Mouse (Mus musculus): ENCODE data around the gene Rnf213. TPM values are rescaled to one million over a fixed set of nuclear protein-coding genes. Genes with fewer than 3 reads are reported as not detected.

The Rnf213 gene
- polyA plus RNA-seq, 1 experiment from 2014 or later: 20.5 TPM

DNA sequence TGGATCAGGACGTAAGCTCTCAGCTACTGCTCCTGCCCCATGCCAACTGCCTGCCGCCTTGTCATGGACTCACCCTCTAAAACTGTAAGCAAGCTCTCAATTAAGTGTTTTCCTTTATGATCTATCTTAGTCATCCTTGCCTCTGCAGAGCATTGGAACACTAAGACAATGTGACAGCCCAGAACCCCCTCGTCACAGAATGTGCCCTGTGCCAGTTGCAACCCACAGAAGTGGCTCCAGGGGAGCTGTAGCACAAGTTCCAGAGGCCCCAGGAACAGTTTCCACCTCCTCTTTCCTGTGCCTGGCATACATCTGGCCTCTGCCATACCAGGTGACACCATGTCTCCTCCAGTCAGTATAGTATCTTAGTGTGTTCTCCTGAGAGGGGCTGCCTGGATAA is 130.5 kb downstream of the Rnf213 start:
- CTCF ChIA-PET: no interaction called here
- TF ChIP-seq CTCF (IDR thresholded peaks at IDR 0.05): no peak
- DNase-seq (ENCODE audit: low read depth, low spot score) (no peak), ATAC-seq (no peak)
- POLR2A ChIA-PET: no interaction called here
- H3K27me3 ChIP-seq: peaks cover 9% of the 10 kb centered on the region
- in situ Hi-C loops (cut with MboI; ENCODE audit: low pct_unique_long_range_greater_than_20kb): no loop called here

DNA sequence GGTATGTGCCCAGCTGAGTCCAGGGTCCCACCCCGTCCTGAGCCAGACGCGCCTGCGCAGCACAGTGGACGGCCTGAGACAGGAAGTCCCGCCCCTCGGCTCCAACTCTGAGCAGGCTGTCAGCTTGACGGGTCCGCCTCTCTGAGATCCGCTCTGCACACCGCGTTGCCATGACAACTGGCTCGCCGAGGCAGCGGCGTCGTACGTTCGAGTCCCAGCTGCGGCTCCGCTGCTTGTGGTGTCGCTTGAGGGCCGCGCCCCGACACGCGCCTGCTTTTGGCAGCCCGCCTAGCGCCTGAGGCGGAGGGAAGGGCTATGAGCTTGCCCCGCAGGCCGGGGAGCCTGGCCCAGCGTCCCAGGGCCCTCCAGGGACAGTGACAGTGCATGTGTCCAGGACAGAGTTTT is 131.6 kb downstream of the Rnf213 start:
- ATAC-seq (no peak), DNase-seq (ENCODE audit: low read depth, low spot score) (no peak)
- H3K27me3 ChIP-seq: peaks cover 13% of the 10 kb centered on the region
- TF ChIP-seq CTCF (IDR thresholded peaks at IDR 0.05): no peak
- CTCF ChIA-PET: no interaction called here
- POLR2A ChIA-PET: no interaction called here
- in situ Hi-C loops (cut with MboI; ENCODE audit: low pct_unique_long_range_greater_than_20kb): no loop called here

DNA sequence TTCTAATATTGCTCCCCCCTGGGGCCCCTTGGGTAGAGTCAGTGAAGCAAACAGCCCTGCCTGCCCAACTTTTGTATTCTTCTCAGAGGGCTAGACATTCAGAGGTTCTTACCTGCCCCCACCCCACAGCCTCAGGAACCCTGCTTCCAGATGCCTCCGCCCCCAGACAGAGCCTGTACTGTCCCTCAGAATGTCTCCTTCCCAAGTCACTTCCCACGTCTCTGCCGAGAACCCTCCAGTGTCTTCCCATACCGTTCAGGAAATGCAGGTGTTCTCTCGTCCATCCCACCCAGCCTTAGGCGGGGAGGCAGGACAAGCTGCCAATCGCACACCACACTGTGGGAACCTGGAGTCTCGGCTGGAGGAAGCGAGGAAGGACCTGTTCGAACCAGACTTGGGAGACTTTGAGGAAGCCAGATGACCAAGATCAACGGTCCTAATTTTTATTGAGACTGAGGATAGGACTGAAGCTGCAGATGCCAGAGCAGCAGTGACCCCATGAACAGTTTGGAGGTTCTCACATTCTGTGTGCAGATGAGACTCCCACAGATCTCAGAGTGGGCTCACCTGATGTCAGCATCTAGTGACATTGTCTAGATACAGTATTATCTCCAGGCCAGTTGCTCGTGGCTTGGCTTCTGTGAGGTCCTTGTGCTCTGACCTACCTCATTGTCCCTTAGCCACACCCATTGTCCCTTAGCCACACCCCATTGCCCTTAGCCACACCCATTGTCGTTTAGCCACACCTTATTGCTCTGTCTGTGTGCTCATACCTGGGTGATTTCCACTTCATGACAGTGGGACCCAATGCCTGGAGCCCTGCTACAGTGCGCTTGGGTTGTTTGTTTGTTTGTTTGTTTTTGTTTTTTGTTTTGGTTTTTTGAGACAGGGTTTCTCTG is 133.4 kb downstream of the Rnf213 start:
- CTCF ChIA-PET: no interaction called here
- H3K27me3 ChIP-seq: peaks cover 16% of the 10 kb centered on the region
- TF ChIP-seq CTCF (IDR thresholded peaks at IDR 0.05): no peak
- DNase-seq (ENCODE audit: low read depth, low spot score) (no peak), ATAC-seq (no peak)
- POLR2A ChIA-PET: no interaction called here
- in situ Hi-C loops (cut with MboI; ENCODE audit: low pct_unique_long_range_greater_than_20kb): no loop called here

DNA sequence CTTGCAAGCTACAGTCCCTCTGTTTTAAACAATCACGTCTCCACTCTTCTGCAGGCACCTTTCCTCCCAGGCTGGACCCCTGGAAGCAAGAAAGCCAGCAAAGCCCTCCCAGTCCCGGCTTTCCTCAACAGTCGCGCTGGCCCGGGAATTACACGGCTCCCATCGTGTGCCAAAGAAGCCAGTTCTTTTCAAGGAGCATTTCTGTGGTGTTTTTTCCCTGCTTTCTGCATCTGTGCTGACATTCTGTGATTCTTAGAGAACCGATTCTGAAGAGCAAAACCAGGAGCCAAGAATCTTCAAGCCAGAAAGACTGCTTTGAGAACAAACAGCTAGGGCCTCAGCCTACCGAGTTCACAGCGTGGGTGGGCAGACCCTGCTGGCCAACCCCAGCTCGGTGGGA is 136.0 kb downstream of the Rnf213 start:
- CTCF ChIA-PET: no interaction called here
- no peak for ATAC-seq
- in situ Hi-C loops (cut with MboI; ENCODE audit: low pct_unique_long_range_greater_than_20kb): no loop called here
- no peak for TF ChIP-seq CTCF (IDR thresholded peaks at IDR 0.05)
- POLR2A ChIA-PET: no interaction called here
- peaks cover 23% of the 10 kb centered on the region for H3K27me3 ChIP-seq
- DNase-seq (ENCODE audit: low read depth, low spot score): no peak

DNA sequence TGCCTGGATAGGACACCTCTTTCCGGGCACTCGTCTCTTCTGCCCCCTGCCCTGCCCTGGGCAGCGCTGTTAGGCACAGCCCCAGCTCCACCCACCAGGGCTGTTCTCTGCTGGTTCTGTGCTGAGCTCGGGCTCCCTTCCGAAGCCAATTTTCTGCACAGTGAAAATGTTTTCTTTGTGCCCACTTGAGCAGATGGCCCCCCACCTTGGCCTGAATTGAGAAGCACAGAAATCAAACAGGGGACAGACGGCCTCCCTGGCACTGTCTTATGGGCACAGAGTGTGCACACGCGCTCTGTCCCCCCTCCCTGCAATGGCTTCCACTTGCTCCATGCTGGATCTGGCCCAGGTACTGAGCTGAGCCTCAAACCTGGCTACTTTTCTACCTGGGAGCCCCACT is 139.6 kb downstream of the Rnf213 start:
- CTCF ChIA-PET: no interaction called here
- TF ChIP-seq CTCF (IDR thresholded peaks at IDR 0.05): no peak
- in situ Hi-C loops (cut with MboI; ENCODE audit: low pct_unique_long_range_greater_than_20kb): no loop called here
- POLR2A ChIA-PET: no interaction called here
- DNase-seq (ENCODE audit: low read depth, low spot score): no peak
- peaks cover 19% of the 10 kb centered on the region for H3K27me3 ChIP-seq
- ATAC-seq: no peak

DNA sequence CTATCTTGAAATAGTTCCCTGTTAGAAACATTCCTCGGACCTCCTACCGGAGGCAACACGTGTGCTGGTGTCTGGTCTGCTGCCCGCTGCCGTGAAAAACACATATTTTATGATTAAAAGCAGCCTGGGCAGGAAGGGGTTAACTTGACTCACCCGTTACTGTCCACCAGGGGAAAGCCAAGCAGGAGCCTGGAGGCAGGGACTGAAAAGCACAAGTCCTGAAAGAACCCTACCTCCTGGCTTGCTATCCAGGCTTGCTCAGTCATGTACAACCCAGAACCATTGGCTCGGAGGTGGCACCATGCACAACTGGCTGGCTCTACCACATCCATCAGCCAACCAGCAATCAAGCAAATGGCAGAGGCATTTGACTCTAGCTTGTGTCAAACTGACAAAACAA is 140.8 kb downstream of the Rnf213 start:
- ATAC-seq: no peak
- peaks cover 21% of the 10 kb centered on the region for H3K27me3 ChIP-seq
- no peak for DNase-seq (ENCODE audit: low read depth, low spot score)
- POLR2A ChIA-PET: no interaction called here
- in situ Hi-C loops (cut with MboI; ENCODE audit: low pct_unique_long_range_greater_than_20kb): no loop called here
- TF ChIP-seq CTCF (IDR thresholded peaks at IDR 0.05): no peak
- CTCF ChIA-PET: interaction anchor here (1.6 kb wide), 1 partner anchor 12 kb away, joined by 4 read pairs; no protein-coding TSS in a partner anchor

Other genes with a start within 250 kb of the Rnf213 start
- 17.4 TPM for gene Tbc1d16, start 164.6 kb upstream of the Rnf213 start, polyA plus RNA-seq (2021)
- gene Ccdc40, start 164.5 kb upstream of the Rnf213 start, polyA plus RNA-seq (2021): 0.13 TPM
- 263 TPM for gene Gaa, start 125.2 kb upstream of the Rnf213 start, polyA plus RNA-seq (2021)
- gene Eif4a3, start 93.0 kb upstream of the Rnf213 start, polyA plus RNA-seq (2021): 147 TPM
- gene Card14, start 85.3 kb upstream of the Rnf213 start, polyA plus RNA-seq (2021): 0.26 TPM
- gene Sgsh, start 37.6 kb upstream of the Rnf213 start, polyA plus RNA-seq (2021): 25.0 TPM
- 16.3 TPM for gene Slc26a11, start 37.5 kb upstream of the Rnf213 start, polyA plus RNA-seq (2021)
- gene Endov, start 98.2 kb downstream of the Rnf213 start, polyA plus RNA-seq (2021): 19.6 TPM
- 0.06 TPM for gene Nptx1, start 154.7 kb downstream of the Rnf213 start, polyA plus RNA-seq (2021)
- 27.9 TPM for gene Rptor, start 209.8 kb downstream of the Rnf213 start, polyA plus RNA-seq (2021)